Mouse (Mus musculus) ES-Bruce4 (cell line): ENCODE data around the gene Spaca9. TPM values are rescaled to one million over a fixed set of nuclear protein-coding genes. Genes with fewer than 3 reads are reported as not detected.
A peak's percentile ranks its signal among the peaks of the same experiment; 100 is the strongest.

Experiments used
- H3K27ac ChIP-seq: 2 replicates; pipeline ENCODE4 v1.5.1; 2012; ENCODE audit warnings: low read length, inconsistent platforms; ENCODE audit not compliant: insufficient read depth
- H3K27me3 ChIP-seq: 2 replicates; pipeline ENCODE4 v1.6.1; 2012; ENCODE audit warnings: mild to moderate bottlenecking, low read length, inconsistent platforms; ENCODE audit not compliant: control insufficient read depth, poor library complexity, insufficient read depth, severe bottlenecking
- H3K36me3 ChIP-seq: 2 replicates; pipeline ENCODE4 v1.6.1; 2012; ENCODE audit warnings: inconsistent platforms, mild to moderate bottlenecking, low read length, moderate library complexity; ENCODE audit not compliant: control insufficient read depth, poor library complexity, insufficient read depth, severe bottlenecking
- H3K4me1 ChIP-seq: one replicate; pipeline ENCODE4 v1.8.1; 2011; ENCODE audit warnings: low read length; ENCODE audit not compliant: control insufficient read depth, insufficient read depth
- H3K4me3 ChIP-seq: 2 replicates; pipeline ENCODE4 v1.5.1; 2011; ENCODE audit warnings: low read depth, mild to moderate bottlenecking, low read length
- H3K9ac ChIP-seq: 2 replicates; pipeline ENCODE4 v1.6.1; 2012; ENCODE audit warnings: low read depth, mild to moderate bottlenecking, inconsistent platforms; ENCODE audit not compliant: poor library complexity, severe bottlenecking
- H3K9me3 ChIP-seq: replicated peaks from 2 replicates; pipeline ENCODE4 v1.6.1; 2012; ENCODE audit warnings: mild to moderate bottlenecking, low read length, inconsistent platforms; ENCODE audit not compliant: control insufficient read depth, poor library complexity, insufficient read depth, severe bottlenecking
- CTCF ChIP-seq: IDR thresholded peaks from one replicate; pipeline ENCODE4 v1.8.1; 2011; ENCODE audit warnings: low read depth, low read length
- EP300 ChIP-seq: IDR thresholded peaks from 2 replicates; pipeline ENCODE4 v1.6.1; 2011; ENCODE audit warnings: low read depth, low read length; ENCODE audit not compliant: insufficient read depth
- POLR2A ChIP-seq: IDR thresholded peaks from one replicate; pipeline ENCODE4 v1.8.1; 2011; ENCODE audit warnings: low read length; ENCODE audit not compliant: insufficient read depth
- polyA plus RNA-seq: library from polyadenylated mRNA; stranded (reverse); fragments of >200 nt; gene quantifications from 2 replicates; pipeline ENCODE4 v1.2.4, GENCODE M21; 2011; ENCODE audit warnings: low read depth; ENCODE audit not compliant: missing spikeins, insufficient read depth, insufficient read length

Spaca9 gene
- polyA plus RNA-seq, 1 experiment = 1.1 TPM

DNA sequence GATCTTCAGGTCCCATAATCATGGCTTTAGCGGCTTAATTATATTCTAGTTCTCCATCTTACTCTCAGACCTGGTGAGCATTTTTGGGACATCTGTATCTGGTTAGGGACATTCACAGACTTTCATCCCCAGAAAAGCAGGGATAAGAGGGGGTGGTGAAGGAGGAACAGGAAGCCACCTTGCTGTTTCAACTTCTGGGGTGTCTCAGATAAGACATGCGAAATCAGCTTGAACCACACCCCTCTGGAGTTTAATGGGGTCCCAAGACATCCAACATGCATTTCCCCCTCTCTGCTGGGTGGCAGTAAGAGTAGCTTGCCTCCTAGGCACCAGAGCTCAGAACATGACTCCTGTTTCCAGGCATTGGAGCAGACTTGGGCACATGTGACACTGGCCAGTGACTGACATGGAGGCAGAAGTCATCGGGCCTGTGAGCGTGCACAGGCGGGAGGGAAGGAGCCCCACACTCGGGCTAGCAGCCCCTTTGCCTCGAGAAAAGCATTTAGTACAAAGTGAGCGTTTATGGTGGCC lies 6.6 kb upstream of the Spaca9 start:
- Histone ChIP-seq H3K9me3 (no peaks in the 10 kb centered on the region), H3K27me3 (no peaks in the 10 kb centered on the region), H3K4me3 (no peak overlapping the region), H3K27ac (no peak overlapping the region), H3K9ac (no peak overlapping the region), H3K4me1 (no peaks in the 10 kb centered on the region), H3K36me3 (no peaks in the 10 kb centered on the region)
- TF ChIP-seq CTCF (no peak), POLR2A (no peak), EP300 (no peak)

DNA sequence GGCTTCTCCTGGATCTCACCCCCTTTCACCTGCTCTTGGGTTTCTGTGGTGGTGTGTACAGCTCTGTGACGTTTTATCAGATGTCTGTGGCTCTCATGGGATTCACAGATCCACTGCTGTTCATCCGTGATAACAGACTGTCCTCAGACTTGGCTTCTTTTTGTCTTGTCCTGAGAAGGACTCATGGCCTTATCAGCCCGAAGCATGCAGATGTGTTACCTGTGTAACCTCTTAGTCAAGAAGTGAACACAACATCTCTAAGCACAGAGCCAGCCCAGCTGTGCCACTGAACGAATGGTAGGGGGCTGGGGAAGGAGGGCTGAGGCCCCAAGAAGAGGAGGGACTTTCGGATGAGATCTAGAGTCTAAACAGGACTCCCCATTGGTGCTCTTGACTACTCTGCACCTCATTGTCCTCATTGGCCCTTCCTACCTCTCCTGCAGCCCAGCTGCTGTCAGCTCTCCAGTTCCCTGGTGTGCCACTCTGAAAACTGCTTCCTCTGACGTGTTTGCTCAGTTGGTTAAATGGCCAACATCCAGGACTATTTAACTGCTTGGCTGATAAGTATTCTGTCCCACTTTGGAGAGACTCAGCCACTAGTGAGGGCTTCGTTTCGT lies 2.2 kb upstream of the Spaca9 start:
- Histone ChIP-seq H3K4me1 (no peaks in the 10 kb centered on the region), H3K27ac (no peak overlapping the region)

DNA sequence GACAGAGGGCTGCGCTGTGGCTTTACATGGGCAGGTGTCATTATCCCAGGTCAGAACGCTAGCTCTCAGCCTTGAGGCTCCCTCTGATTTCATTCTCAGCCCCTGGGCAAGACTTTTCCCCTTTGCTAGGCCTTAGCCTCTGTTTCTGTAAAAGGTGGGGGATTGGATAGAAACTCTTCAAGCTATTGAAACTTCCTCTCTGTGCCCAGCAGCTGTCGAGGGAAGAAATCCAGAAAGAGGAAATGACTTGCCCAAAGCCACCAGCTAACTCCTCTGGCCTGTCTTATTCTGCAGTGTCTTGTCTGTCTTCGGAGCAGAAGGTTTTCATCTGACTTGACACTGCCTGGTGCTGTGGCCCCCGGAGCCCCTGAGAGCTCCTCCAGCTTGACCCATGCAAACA lies 961 bp downstream of the Spaca9 start:
- H3K9me3 ChIP-seq = no peaks in the 10 kb centered on the region
- no peak overlapping the region for H3K9ac ChIP-seq
- H3K4me3 ChIP-seq = no peak overlapping the region
- no peaks in the 10 kb centered on the region for H3K36me3 ChIP-seq
- no peak overlapping the region for H3K27ac ChIP-seq
- TF ChIP-seq CTCF = no peak
- no peak for TF ChIP-seq EP300
- TF ChIP-seq POLR2A = no peak
- no peaks in the 10 kb centered on the region for H3K27me3 ChIP-seq
- H3K4me1 ChIP-seq = no peaks in the 10 kb centered on the region

More for the DNA sequence above, 2.2 kb upstream of the Spaca9 start:
- TF ChIP-seq POLR2A (no peak), EP300 (no peak), CTCF (no peak)
- Histone ChIP-seq H3K9me3 (no peaks in the 10 kb centered on the region), H3K36me3 (no peaks in the 10 kb centered on the region), H3K9ac (no peak overlapping the region), H3K27me3 (no peaks in the 10 kb centered on the region), H3K4me3 (no peak overlapping the region)

DNA sequence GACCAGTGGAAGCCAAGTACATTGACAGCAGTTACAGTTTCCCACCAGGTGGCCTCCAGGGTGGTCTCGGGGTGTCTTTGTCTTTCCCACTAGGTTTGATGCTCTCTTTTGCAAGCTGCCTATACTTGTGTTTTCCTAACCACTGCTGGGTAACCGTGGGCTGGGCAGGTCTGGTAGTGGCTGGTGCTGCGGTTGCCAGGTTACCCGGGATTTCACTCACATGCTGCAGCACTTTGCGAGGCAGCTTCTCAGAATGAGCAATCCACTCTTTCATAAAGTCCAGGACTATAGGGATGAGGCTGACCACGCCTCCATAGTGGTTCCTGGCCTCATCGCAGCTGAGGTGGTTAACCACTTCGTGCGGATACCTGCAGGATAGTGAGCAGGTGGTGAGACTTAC lies 6.8 kb downstream of the Spaca9 start:
- Histone ChIP-seq H3K9ac (no peak overlapping the region), H3K27me3 (no peaks in the 10 kb centered on the region), H3K9me3 (no peaks in the 10 kb centered on the region), H3K4me3 (no peak overlapping the region), H3K4me1 (no peaks in the 10 kb centered on the region), H3K36me3 (no peaks in the 10 kb centered on the region), H3K27ac (no peak overlapping the region)
- TF ChIP-seq POLR2A = no peak
- TF ChIP-seq EP300 = no peak
- no peak for TF ChIP-seq CTCF

DNA sequence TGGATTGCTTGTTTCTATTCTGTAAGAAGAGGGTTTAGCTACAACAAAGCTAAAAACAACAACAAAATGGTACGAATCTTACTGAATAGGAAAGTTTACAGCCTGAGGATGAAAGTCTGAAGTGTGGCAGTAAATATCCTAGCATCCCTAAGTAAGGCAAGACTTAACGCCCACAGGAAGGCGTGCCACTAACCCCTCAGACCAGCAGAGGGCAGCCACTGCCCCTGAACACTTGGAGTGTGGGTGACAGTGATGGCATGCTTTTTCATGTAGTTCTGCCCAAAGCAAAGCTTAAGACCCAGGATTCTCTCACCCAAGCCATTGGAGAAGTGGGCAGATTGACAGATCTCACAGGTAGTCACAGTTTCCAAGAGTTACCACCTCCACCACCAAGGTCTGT lies 11.1 kb downstream of the Spaca9 start:
- Histone ChIP-seq H3K4me3 (no peak overlapping the region), H3K36me3 (peaks cover 3% of the 10 kb centered on the region; the same call in 1 of the 2 replicates), H3K27me3 (no peaks in the 10 kb centered on the region), H3K9ac (no peak overlapping the region), H3K4me1 (no peaks in the 10 kb centered on the region), H3K27ac (no peak overlapping the region), H3K9me3 (no peaks in the 10 kb centered on the region)
- TF ChIP-seq CTCF (peak; percentile 81), POLR2A (no peak), EP300 (no peak)

DNA sequence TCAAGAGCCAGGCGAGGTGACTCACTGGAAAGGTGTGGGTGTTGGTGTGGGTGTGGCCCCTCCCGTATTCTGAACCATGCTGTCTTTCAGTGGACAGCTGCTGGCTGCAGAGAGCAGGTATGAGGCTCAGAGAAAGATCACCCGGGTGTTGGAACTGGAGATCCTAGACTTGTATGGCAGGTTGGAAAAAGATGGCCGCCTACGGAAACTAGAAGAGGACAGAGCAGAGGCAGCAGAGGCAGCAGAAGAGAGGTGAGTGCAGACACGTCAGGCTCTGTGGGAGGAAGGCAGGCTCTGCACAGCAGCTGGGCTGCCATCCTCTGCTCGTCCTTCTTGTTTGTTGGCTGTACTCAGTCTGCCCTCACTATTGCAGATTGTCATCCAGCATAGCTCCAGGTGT lies 13.6 kb downstream of the Spaca9 start:
- Histone ChIP-seq H3K27me3 (no peaks in the 10 kb centered on the region), H3K4me1 (no peaks in the 10 kb centered on the region), H3K27ac (no peak overlapping the region), H3K36me3 (peaks cover 16% of the 10 kb centered on the region), H3K9me3 (no peaks in the 10 kb centered on the region), H3K9ac (no peak overlapping the region), H3K4me3 (no peak overlapping the region)
- TF ChIP-seq EP300 = no peak
- no peak for TF ChIP-seq CTCF
- TF ChIP-seq POLR2A = no peak
